In the genomic region with DNA sequence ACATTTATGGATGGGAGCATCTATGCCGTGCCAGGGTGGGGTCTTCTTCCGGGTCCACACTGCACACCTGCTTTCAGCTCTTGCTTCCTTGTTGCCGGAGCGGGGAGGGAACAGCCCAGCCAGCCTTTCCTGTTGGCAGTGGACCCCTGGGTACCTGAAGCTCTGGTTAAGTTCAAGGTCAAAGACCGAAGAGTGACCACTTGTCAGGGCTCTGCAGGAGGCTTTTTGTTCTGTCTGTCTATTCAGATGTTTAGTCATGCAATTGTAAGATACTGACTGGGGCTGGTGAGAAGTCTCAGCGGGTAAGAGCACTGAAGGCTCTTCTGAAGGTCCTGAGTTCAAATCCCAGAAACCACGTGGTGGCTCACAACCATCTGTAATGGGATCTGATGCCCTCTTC, we compare ENCODE assay signal across 15 mouse cellular contexts.
"Had no signal": no experiment of that assay in that cellular context is flagged by ENCODE, and none has a peak within 500 bp of the region (broad histone marks: within the 10 kb centered on the region; RNA-seq: fewer than 3 reads in every experiment).

No protein-coding gene starts in this region.

- DNase-seq: kidney, adult 18-20 months; kidney, adult 9 months; kidney, postnatal 14 days; kidney, postnatal 4 days; layer of hippocampus, adult 9-11 months; lung, adult 2 months; lung, postnatal 14 days; lung, postnatal 4 days; midbrain, embryonic 14.5 days; thymus, adult 18-20 months; thymus, postnatal 36 days had no signal

- H3K9me3 ChIP-seq: limb, embryonic 10.5 days; limb, embryonic 13.5 days had no signal

- H3K4me3 ChIP-seq: layer of hippocampus, adult 2 months; limb, embryonic 10.5 days; limb, embryonic 13.5 days had no signal

- H3K27me3 ChIP-seq: limb, embryonic 13.5 days had no signal

- H3K9ac ChIP-seq: limb, embryonic 13.5 days had no signal

- H3K27ac ChIP-seq: layer of hippocampus, adult 2 months; limb, embryonic 10.5 days; limb, embryonic 13.5 days had no signal

- H3K4me2 ChIP-seq: limb, embryonic 13.5 days; midbrain, embryonic 11.5 days had no signal
